Mouse (Mus musculus) kidney, embryonic 16.5 days (tissue): ENCODE measurements around the gene Dync2h1. TPM values are rescaled to one million over a fixed set of nuclear protein-coding genes. Genes with fewer than 3 reads are reported as not detected.
"Not testable (repeated sequence)": the region's sequence is repeated elsewhere in the genome, so short reads cannot be mapped to it uniquely, and the experiment has no call there.

Experiments used
- ATAC-seq: fragments of 200-750 bp; cut with Nextera tagmentation; 2 replicates; pipeline ENCODE4 v1.8.0; 2017; ENCODE audit warnings: moderate TSS enrichment; ENCODE audit not compliant: low FRiP score, low TSS enrichment
- H3K27ac ChIP-seq: fragments of 300-500 bp; sonication (generic); 2 replicates; pipeline ENCODE4 v1.5.1; 2014; ENCODE audit warnings: low read length
- H3K27me3 ChIP-seq: fragments of 300-500 bp; sonication (generic); 2 replicates; pipeline ENCODE4 v1.6.1; 2014; ENCODE audit warnings: low read length, control low read depth, mixed read lengths; ENCODE audit not compliant: insufficient read depth
- H3K36me3 ChIP-seq: fragments of 300-500 bp; sonication (generic); 2 replicates; pipeline ENCODE4 v1.6.1; 2014; ENCODE audit warnings: low read length, control low read depth, mixed read lengths; ENCODE audit not compliant: insufficient read depth
- H3K4me1 ChIP-seq: fragments of 300-500 bp; sonication (generic); 2 replicates; pipeline ENCODE4 v1.6.1; 2014; ENCODE audit warnings: low read length, control low read depth, mixed read lengths; ENCODE audit not compliant: insufficient read depth
- H3K4me2 ChIP-seq: fragments of 300-500 bp; sonication (generic); replicated peaks from 2 replicates; pipeline ENCODE4 v1.6.1; 2014; ENCODE audit warnings: low read depth, low read length
- H3K4me3 ChIP-seq: fragments of 300-500 bp; sonication (generic); 2 replicates; pipeline ENCODE4 v1.5.1; 2014; ENCODE audit warnings: mild to moderate bottlenecking, low read length
- H3K9ac ChIP-seq: fragments of 300-500 bp; sonication (generic); replicated peaks from 2 replicates; pipeline ENCODE4 v1.6.1; 2014; ENCODE audit warnings: low read length
- H3K9me3 ChIP-seq: fragments of 300-500 bp; sonication (generic); 2 replicates; pipeline ENCODE4 v1.6.1; 2016; ENCODE audit warnings: low read length, control low read depth
- WGBS: fragments of 180-500 bp; shearing (Covaris S2); extraction: QIAGEN DNeasy Blood & Tissue Kit; methylation state at CpG from one replicate; pipeline ENCODE4 v1.1.7; 2014; 5-methylcytosine and 5-hydroxymethylcytosine counted together
- polyA plus RNA-seq: library from polyadenylated mRNA; unstranded; fragments of >200 nt; fragmentation: Nextera tagmentation; extraction: Ambion mirVana; gene quantifications from 2 replicates; pipeline ENCODE4 v1.2.1, GENCODE M21; 2015

Dync2h1 gene
- polyA plus RNA-seq, 1 experiment from 2014 or later, result 20.2 TPM

DNA sequence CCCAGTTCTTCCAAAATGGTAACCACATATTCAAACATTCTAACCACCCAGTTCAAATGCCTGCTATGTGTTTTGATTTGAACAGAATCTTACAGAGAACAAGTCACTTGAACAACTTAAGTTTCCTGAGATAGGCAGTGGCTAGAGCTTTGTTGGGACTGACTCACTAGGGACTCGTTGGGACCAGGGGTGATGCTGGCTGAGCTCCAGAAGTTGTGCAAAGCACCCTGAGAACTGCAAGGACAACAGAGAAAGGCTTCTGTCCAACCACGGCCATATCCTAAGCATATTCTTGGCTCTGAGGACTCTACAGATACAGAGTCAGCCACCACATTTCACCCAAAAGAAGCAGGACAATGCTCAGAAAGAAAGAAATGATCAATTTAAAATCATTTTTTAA lies 215.1 kb downstream of the Dync2h1 start:
- Histone ChIP-seq H3K36me3 (peaks cover 3% of the 10 kb centered on the region; the same call in 1 of the 2 replicates), H3K4me1 (no peaks in the 10 kb centered on the region), H3K27me3 (no peaks in the 10 kb centered on the region), H3K9ac (no peak overlapping the region), H3K27ac (no peak overlapping the region), H3K4me2 (no peak overlapping the region), H3K4me3 (no peak overlapping the region), H3K9me3 (no peaks in the 10 kb centered on the region)
- WGBS, result 55% methylated on average over 2 of the region's 2 CpGs
- ATAC-seq, result no peak

DNA sequence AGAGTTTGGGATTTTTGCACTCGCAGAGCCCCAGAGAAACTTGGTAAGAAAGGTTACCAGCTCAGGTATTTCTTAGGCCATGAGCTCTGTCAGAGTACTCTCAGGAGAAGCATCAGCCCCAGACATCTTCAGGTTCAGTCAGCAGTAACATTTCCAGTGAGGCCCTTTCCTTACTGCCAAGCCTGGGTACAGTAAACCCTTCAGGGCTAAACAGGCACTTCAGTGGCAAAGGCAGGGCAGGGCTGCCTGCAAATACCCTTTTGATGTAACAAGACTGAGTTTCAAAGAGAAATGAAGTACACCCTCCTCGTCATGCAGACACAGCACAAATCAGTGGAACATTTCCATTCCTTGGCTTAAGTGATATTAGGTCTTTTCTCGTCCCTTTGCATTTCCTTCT lies 219.2 kb downstream of the Dync2h1 start:
- H3K36me3 ChIP-seq, result peaks cover 3% of the 10 kb centered on the region; the same call in 1 of the 2 replicates
- WGBS, result 93% methylated on average over 3 of the region's 3 CpGs
- no peaks in the 10 kb centered on the region for H3K27me3 ChIP-seq
- no peak overlapping the region for H3K4me2 ChIP-seq
- no peak overlapping the region for H3K27ac ChIP-seq
- no peaks in the 10 kb centered on the region for H3K9me3 ChIP-seq
- H3K4me3 ChIP-seq, result no peak overlapping the region
- H3K4me1 ChIP-seq, result no peaks in the 10 kb centered on the region
- ATAC-seq, result no peak
- no peak overlapping the region for H3K9ac ChIP-seq

DNA sequence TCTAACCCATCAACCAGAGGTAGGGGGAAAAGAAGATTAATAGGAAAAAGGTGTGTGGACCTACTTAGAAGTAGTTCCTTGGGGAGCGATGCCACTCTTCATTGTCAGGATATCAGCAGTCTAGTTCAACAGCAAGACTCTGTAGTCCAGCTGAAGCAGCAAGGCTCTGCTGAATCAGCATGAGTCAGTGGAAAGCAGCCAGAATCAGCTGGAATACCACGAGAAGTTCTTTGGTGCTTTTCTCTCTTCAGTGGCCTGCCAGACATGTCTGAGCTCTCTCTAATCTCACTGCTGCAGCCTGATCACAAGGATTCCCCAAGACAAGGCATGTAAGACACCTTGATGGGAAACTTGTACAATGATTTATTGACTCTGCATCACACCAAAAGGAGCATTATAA lies 225.9 kb downstream of the Dync2h1 start:
- 73% methylated on average over 2 of the region's 2 CpGs for WGBS
- no peak for ATAC-seq
- Histone ChIP-seq H3K36me3 (0 out of 2 replicates have a peak, but pooled peaks cover 12% of the 10 kb centered on the region), H3K4me2 (no peak overlapping the region), H3K4me1 (no peaks in the 10 kb centered on the region), H3K27me3 (no peaks in the 10 kb centered on the region), H3K9ac (no peak overlapping the region), H3K9me3 (no peaks in the 10 kb centered on the region), H3K27ac (no peak overlapping the region), H3K4me3 (no peak overlapping the region)

DNA sequence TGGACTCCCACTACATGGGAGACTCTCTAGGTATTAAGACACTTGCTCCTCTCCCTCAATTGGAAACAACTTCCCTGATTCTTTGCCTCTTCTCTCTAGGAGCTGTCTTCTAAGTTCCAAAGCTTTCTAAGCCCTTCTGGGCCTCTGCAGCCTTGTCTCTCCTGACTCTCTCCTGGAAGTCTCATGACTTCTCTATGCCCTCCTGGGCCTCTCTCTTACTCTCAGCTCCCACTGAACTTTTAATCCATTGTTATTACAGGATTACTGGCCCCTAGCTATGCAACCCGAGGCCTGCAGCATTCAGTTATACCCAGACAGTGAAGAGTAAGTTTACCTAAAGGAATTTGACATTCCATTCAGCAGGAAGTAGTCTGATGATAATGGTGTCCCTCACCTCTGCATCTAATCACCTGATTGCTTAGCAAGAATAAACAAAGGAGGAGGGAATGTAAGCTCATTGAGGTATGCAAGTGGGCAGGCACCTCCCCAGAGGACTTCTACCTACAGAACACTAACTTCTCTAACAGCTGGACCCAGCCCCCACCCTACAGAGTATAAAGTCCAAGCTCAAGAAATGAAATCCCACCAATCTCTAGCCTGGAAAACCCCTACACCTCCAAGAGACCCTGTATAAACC lies 256.7 kb downstream of the Dync2h1 start:
- no peak overlapping the region for H3K4me2 ChIP-seq
- no peak overlapping the region for H3K27ac ChIP-seq
- no peak overlapping the region for H3K4me3 ChIP-seq
- H3K4me1 ChIP-seq, result no peaks in the 10 kb centered on the region
- no peak overlapping the region for H3K9ac ChIP-seq
- peak; percentile 59; the same call in 1 of the 2 replicates for ATAC-seq
- no peaks in the 10 kb centered on the region for H3K36me3 ChIP-seq
- 47% methylated on average over 1 of the region's 1 CpGs for WGBS
- no peaks in the 10 kb centered on the region for H3K27me3 ChIP-seq
- no peaks in the 10 kb centered on the region for H3K9me3 ChIP-seq

DNA sequence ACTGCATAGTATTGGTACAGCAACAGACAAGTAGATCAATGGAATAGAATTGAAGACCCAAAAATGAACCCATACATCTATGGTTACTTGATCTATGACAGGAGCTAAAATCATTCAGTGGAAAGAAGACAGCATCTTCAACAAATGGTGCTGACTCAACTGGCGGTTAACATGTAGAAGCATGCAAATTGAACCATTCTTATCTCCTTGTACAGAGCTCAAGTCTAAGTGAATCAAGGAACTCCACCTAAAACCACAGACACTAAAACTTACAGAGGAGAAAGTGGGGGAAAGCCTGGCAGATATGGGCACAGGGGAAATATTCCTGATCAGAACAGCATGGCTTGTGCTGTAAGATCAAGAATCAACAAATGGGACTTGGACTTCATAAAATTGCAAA lies 270.8 kb downstream of the Dync2h1 start:
- no peaks in the 10 kb centered on the region for H3K4me1 ChIP-seq
- ATAC-seq, result no peak
- no peak overlapping the region for H3K4me3 ChIP-seq
- no peaks in the 10 kb centered on the region for H3K27me3 ChIP-seq
- 93% methylated on average over 1 of the region's 1 CpGs for WGBS
- no peaks in the 10 kb centered on the region for H3K36me3 ChIP-seq
- 0 out of 2 replicates have a peak, but pooled peaks cover 3% of the 10 kb centered on the region for H3K9me3 ChIP-seq
- no peak overlapping the region for H3K9ac ChIP-seq
- no peak overlapping the region for H3K4me2 ChIP-seq
- H3K27ac ChIP-seq, result no peak overlapping the region

DNA sequence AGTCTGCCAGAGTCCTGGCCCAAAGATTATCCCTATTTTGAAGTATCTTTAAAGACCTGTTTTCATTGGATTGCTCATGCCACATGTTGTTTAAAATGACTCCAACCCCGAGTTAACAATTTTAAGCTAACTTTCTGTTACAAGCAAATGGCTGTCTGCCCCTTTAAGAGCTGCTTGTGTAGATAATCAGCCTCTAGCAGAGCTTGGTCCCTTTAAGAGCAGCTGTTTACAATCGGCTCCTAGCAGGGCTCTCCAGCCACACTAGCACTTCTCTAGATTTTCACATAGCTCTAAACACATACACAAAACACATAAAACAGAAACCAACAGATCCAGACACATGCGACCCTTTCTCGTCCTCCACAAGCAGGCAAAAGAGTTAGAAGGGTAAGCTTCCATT lies 273.7 kb downstream of the Dync2h1 start:
- 55% methylated on average over 4 of the region's 4 CpGs for WGBS
- H3K4me3 ChIP-seq, H3K9ac ChIP-seq, H3K9me3 ChIP-seq, H3K4me1 ChIP-seq, ATAC-seq, H3K4me2 ChIP-seq, H3K27me3 ChIP-seq, H3K36me3 ChIP-seq, H3K27ac ChIP-seq: not testable (repeated sequence)

DNA sequence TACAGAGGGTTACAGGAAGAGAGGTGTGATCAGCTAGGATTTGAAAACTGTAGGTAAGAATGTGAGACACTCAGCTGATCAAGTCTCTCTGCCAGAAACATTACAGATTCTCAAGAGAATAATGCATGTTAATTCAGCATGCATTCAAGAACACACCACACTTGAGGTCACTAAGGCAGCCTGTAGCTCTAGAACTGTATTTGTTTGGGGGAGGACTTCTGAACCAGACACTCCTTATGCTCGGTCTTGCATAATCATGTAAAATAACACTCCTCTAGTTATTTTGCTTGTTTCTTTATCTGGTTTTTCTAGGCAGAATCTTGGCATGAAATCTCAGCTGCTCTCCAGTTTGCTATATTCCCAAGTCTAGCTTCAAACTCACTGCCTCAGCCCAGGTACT lies 282.6 kb downstream of the Dync2h1 start:
- ATAC-seq, result no peak
- WGBS, result 61% methylated on average over 1 of the region's 1 CpGs
- no peaks in the 10 kb centered on the region for H3K9me3 ChIP-seq
- H3K27me3 ChIP-seq, result no peaks in the 10 kb centered on the region
- no peak overlapping the region for H3K4me3 ChIP-seq
- no peaks in the 10 kb centered on the region for H3K4me1 ChIP-seq
- H3K27ac ChIP-seq, result no peak overlapping the region
- no peak overlapping the region for H3K9ac ChIP-seq
- no peak overlapping the region for H3K4me2 ChIP-seq
- no peaks in the 10 kb centered on the region for H3K36me3 ChIP-seq

DNA sequence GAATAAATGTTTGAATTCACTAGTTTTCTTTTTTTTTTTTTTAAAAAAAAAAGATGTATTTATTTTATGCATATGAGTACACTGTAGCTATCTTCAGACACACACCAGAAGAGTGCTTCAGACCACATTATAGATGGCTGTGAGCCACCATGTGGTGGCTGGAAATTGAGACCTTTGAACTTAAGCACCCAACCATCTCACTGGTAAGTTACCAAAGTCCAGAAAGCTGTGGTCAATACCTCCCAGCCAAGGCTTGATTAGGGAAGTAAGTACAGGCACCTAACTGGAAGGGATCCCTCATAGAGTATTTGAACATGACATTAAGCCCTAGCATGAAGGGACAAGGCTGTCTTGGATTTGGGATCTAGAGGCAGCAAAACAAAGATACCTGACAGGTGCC lies 292.9 kb downstream of the Dync2h1 start:
- ATAC-seq, result no peak
- Histone ChIP-seq H3K4me2 (no peak overlapping the region), H3K9me3 (no peaks in the 10 kb centered on the region), H3K36me3 (no peaks in the 10 kb centered on the region), H3K9ac (no peak overlapping the region), H3K4me3 (no peak overlapping the region), H3K27ac (no peak overlapping the region), H3K27me3 (no peaks in the 10 kb centered on the region), H3K4me1 (no peaks in the 10 kb centered on the region)

DNA sequence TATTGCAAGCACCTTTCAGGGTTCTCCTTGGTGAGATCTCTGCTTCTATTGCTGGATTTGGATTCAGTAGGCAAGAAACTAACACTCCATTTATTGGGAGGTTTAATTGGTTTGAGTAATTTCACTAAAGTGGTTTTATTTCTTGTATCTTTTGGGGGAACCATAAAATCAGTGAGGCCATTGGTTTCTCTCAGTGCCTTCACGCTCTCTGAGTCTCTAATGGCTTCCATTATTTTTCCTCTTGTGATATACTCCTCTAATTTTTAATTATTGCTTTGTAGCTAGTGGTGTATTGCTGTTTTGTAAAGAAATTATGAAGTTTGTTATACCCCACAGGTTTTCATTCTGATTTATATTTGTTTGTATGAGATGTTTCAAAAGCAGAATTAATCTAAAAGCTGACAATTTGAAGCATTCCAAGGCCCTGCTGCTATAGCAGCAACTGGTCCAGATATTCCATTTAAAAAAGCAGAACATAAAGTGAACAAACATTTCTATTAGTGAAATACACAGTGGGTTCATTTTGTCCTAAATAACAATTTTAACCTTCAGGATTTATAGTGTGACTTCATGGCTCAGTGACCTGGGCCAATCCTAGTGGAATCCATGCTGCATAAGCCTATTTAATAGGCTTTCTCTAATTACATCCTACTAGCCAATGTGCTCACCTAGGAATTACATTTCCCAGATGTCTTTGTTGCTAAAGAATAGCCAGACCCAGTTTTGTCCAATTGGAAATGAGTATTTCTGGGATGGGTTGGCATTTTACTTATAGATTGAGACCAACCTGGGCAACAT lies 302.9 kb downstream of the Dync2h1 start:
- no peaks in the 10 kb centered on the region for H3K4me1 ChIP-seq
- H3K27ac ChIP-seq, result no peak overlapping the region
- WGBS, result 88% methylated on average over 1 of the region's 1 CpGs
- no peak overlapping the region for H3K9ac ChIP-seq
- H3K4me2 ChIP-seq, result no peak overlapping the region
- no peaks in the 10 kb centered on the region for H3K36me3 ChIP-seq
- no peak overlapping the region for H3K4me3 ChIP-seq
- H3K27me3 ChIP-seq, result no peaks in the 10 kb centered on the region
- no peaks in the 10 kb centered on the region for H3K9me3 ChIP-seq
- ATAC-seq, result no peak
